Mouse (Mus musculus) liver, embryonic 15.5 days (tissue): ENCODE results near the gene Fam120a. TPM values are rescaled to one million over a fixed set of nuclear protein-coding genes. Genes with fewer than 3 reads are reported as not detected.

Source experiments
- ATAC-seq: fragments of 200-750 bp; cut with Nextera tagmentation; 2 replicates; pipeline ENCODE4 v1.8.0; 2017; ENCODE audit warnings: moderate number of reproducible peaks, mild to moderate bottlenecking, moderate library complexity; ENCODE audit not compliant: insufficient read depth
- H3K27ac ChIP-seq: fragments of 300-500 bp; sonication (generic); replicated peaks from 2 replicates; pipeline ENCODE4 v1.5.1; 2015; ENCODE audit warnings: mild to moderate bottlenecking, inconsistent platforms
- H3K27me3 ChIP-seq: fragments of 300-500 bp; sonication (generic); 2 replicates; pipeline ENCODE4 v1.6.1; 2015; ENCODE audit warnings: mild to moderate bottlenecking, inconsistent platforms
- H3K36me3 ChIP-seq: fragments of 300-500 bp; sonication (generic); replicated peaks from 2 replicates; pipeline ENCODE4 v1.6.1; 2015; ENCODE audit warnings: moderate library complexity, mild to moderate bottlenecking, inconsistent platforms
- H3K4me1 ChIP-seq: fragments of 300-500 bp; sonication (generic); replicated peaks from 2 replicates; pipeline ENCODE4 v1.6.1; 2015; ENCODE audit warnings: inconsistent platforms
- H3K4me2 ChIP-seq: fragments of 300-500 bp; sonication (generic); 2 replicates; pipeline ENCODE4 v1.6.1; 2015; ENCODE audit warnings: moderate library complexity, mild to moderate bottlenecking, inconsistent platforms
- H3K4me3 ChIP-seq: fragments of 300-500 bp; sonication (generic); replicated peaks from 2 replicates; pipeline ENCODE4 v1.5.1; 2015; ENCODE audit warnings: mild to moderate bottlenecking, inconsistent platforms
- H3K9ac ChIP-seq: fragments of 300-500 bp; sonication (generic); 2 replicates; pipeline ENCODE4 v1.6.1; 2015; ENCODE audit warnings: moderate library complexity, mild to moderate bottlenecking, inconsistent platforms
- H3K9me3 ChIP-seq: fragments of 300-500 bp; sonication (generic); replicated peaks from 2 replicates; pipeline ENCODE4 v1.6.1; 2016; ENCODE audit warnings: inconsistent platforms
- WGBS: fragments of 180-500 bp; shearing (Covaris S2); methylation state at CpG from one replicate; pipeline ENCODE4 v1.1.7; 2015; ENCODE audit warnings: mixed read lengths; ENCODE audit not compliant: insufficient replicate concordance; 5-methylcytosine and 5-hydroxymethylcytosine counted together
- polyA plus RNA-seq: library from polyadenylated mRNA; unstranded; fragments of >200 nt; fragmentation: Nextera tagmentation; extraction: Ambion mirVana; gene quantifications from 2 replicates; pipeline ENCODE4 v1.2.1, GENCODE M21; 2015

Fam120a gene
- polyA plus RNA-seq, 1 experiment from 2014 or later = 13.3 TPM

GRCm38 (mm10) chr13:48913141-48913540, 54.7 kb downstream of the Fam120a start:
- no peak overlapping the region for H3K9ac ChIP-seq
- 83% methylated on average over 3 of the region's 3 CpGs for WGBS
- peaks cover 87% of the 10 kb centered on the region for H3K36me3 ChIP-seq
- ATAC-seq = no peak
- no peaks in the 10 kb centered on the region for H3K9me3 ChIP-seq
- no peak overlapping the region for H3K4me2 ChIP-seq
- H3K4me1 ChIP-seq = no peaks in the 10 kb centered on the region; the same call in 1 of the 2 replicates
- H3K27ac ChIP-seq = no peak overlapping the region
- H3K4me3 ChIP-seq = no peak overlapping the region
- H3K27me3 ChIP-seq = no peaks in the 10 kb centered on the region

- H3K4me2 ChIP-seq = no peak overlapping the region
- H3K27ac ChIP-seq = no peak overlapping the region; the same call in 1 of the 2 replicates
- 72% methylated on average over 7 of the region's 7 CpGs for WGBS
- no peak overlapping the region for H3K9ac ChIP-seq
- H3K27me3 ChIP-seq = no peaks in the 10 kb centered on the region
- no peak for ATAC-seq
- H3K4me1 ChIP-seq = no peaks in the 10 kb centered on the region; the same call in 1 of the 2 replicates
- peaks cover 92% of the 10 kb centered on the region for H3K36me3 ChIP-seq
- H3K4me3 ChIP-seq = no peak overlapping the region
- H3K9me3 ChIP-seq = no peaks in the 10 kb centered on the region
Observed at GRCm38 (mm10) chr13:48911426-48911825, 56.4 kb downstream of the Fam120a start.

DNA sequence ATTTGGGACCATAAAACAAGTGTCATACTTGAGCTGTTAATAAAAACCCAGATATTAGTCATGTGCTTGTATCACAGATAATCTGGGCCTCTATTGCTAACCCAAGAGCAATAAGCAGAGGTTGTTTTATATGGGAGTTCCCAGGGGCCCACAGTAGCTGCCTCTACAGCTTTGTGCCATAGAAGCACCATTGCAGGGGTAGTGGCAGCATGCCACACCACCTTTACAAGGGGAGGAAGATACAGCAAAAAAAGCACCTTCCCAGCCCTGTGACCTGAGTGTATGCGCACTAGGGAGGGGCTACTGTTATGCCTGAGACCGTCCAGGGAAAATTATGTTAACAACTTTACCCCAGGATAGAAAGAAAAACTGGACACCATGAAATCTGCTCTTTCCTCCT, 62.4 kb downstream of the Fam120a start:
- Histone ChIP-seq H3K9me3 (no peaks in the 10 kb centered on the region), H3K4me1 (no peaks in the 10 kb centered on the region), H3K4me2 (no peak overlapping the region), H3K9ac (no peak overlapping the region), H3K36me3 (peaks cover 94% of the 10 kb centered on the region), H3K27ac (no peak overlapping the region), H3K27me3 (no peaks in the 10 kb centered on the region), H3K4me3 (no peak overlapping the region)
- no peak for ATAC-seq
- WGBS = 80% methylated on average over 2 of the region's 2 CpGs

DNA sequence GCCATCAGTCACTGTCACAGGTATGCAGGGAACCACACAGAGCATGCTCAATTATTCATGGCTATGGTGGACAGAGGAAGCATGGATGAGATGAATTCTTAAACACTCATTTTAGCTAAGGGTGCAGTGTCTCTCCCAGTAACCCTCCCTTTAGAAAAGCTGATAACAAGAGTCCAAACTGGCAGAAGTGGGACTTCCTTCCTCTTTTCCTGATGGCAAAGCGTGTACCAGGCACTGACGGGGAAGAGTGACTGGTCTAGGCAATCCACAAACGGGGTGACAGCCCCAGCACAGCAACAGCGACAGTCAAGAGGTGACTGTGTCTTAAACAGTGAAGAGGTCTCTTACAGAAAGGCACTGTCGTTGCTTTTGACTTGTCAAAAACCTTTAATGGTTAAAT, 72.4 kb downstream of the Fam120a start:
- peaks cover 87% of the 10 kb centered on the region for H3K36me3 ChIP-seq
- H3K9ac ChIP-seq = no peak overlapping the region
- ATAC-seq = no peak
- H3K9me3 ChIP-seq = no peaks in the 10 kb centered on the region
- no peak overlapping the region for H3K27ac ChIP-seq
- no peak overlapping the region for H3K4me3 ChIP-seq
- H3K27me3 ChIP-seq = no peaks in the 10 kb centered on the region
- no peak overlapping the region for H3K4me2 ChIP-seq
- no peaks in the 10 kb centered on the region for H3K4me1 ChIP-seq
- 52% methylated on average over 5 of the region's 5 CpGs for WGBS

GRCm38 (mm10) chr13:48890260-48890960, 77.4 kb downstream of the Fam120a start:
- Histone ChIP-seq H3K36me3 (peaks cover 96% of the 10 kb centered on the region), H3K4me2 (no peak overlapping the region), H3K9ac (no peak overlapping the region), H3K9me3 (no peaks in the 10 kb centered on the region), H3K27ac (peak overlapping the region; percentile 61), H3K4me3 (no peak overlapping the region), H3K27me3 (no peaks in the 10 kb centered on the region), H3K4me1 (no peaks in the 10 kb centered on the region)
- ATAC-seq = peak; percentile 78
- 62% methylated on average over 4 of the region's 4 CpGs for WGBS

GRCm38 (mm10) chr13:48878534-48878933, 89.3 kb downstream of the Fam120a start:
- Histone ChIP-seq H3K9ac (peak overlapping the region; percentile 62), H3K4me2 (peak overlapping the region; percentile 87), H3K36me3 (peaks cover 30% of the 10 kb centered on the region), H3K4me3 (peak overlapping the region; percentile 59), H3K27ac (peak overlapping the region; percentile 82), H3K4me1 (peaks cover 12% of the 10 kb centered on the region), H3K9me3 (no peaks in the 10 kb centered on the region), H3K27me3 (no peaks in the 10 kb centered on the region)
- peak; percentile 96 for ATAC-seq
- under 1% methylated on average over 36 of the region's 36 CpGs for WGBS

DNA sequence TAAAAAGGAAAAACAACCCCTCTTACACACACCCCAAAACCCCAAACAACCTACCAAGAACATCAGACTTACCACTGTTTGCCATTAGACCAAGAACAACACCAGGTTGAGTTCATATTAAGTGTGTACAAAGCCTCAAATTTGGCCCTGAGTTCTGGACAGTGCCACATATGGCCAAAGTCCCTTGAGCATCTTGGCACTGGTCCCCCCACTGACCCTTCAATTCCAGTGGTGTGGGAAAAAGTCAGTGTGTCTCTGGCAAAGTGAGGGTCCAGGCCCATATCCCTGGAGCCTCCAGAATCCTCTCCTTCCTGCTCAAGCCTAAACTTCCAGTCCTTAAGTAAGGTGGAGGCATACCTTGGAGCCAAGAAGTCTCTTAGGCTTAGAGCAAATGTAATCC, 90.0 kb downstream of the Fam120a start:
- no peaks in the 10 kb centered on the region for H3K9me3 ChIP-seq
- peak overlapping the region; percentile 87 for H3K4me2 ChIP-seq
- H3K9ac ChIP-seq = peak overlapping the region; percentile 62
- H3K27ac ChIP-seq = peak overlapping the region; percentile 82; the same call in 1 of the 2 replicates
- ATAC-seq = no peak
- H3K4me3 ChIP-seq = peak overlapping the region; percentile 59; the same call in 1 of the 2 replicates
- no peaks in the 10 kb centered on the region for H3K27me3 ChIP-seq
- H3K4me1 ChIP-seq = peaks cover 18% of the 10 kb centered on the region
- H3K36me3 ChIP-seq = peaks cover 24% of the 10 kb centered on the region

- Histone ChIP-seq H3K9ac (no peak overlapping the region), H3K4me1 (peaks cover 49% of the 10 kb centered on the region), H3K27me3 (no peaks in the 10 kb centered on the region), H3K27ac (no peak overlapping the region), H3K9me3 (no peaks in the 10 kb centered on the region), H3K4me3 (no peak overlapping the region), H3K4me2 (no peak overlapping the region), H3K36me3 (no peaks in the 10 kb centered on the region)
- WGBS = 62% methylated on average over 5 of the region's 5 CpGs
- no peak for ATAC-seq
Observed at GRCm38 (mm10) chr13:48872726-48873125, 95.1 kb downstream of the Fam120a start.

- peak overlapping the region; percentile 84 for H3K4me3 ChIP-seq
- peak overlapping the region; percentile 91 for H3K9ac ChIP-seq
- WGBS = 53% methylated on average over 7 of the region's 7 CpGs
- H3K36me3 ChIP-seq = no peaks in the 10 kb centered on the region
- no peaks in the 10 kb centered on the region for H3K27me3 ChIP-seq
- no peaks in the 10 kb centered on the region for H3K9me3 ChIP-seq
- peaks cover 48% of the 10 kb centered on the region for H3K4me1 ChIP-seq
- no peak for ATAC-seq
- no peak overlapping the region for H3K27ac ChIP-seq
- peak overlapping the region; percentile 93 for H3K4me2 ChIP-seq
Observed at GRCm38 (mm10) chr13:48871887-48872606, 95.8 kb downstream of the Fam120a start.

DNA sequence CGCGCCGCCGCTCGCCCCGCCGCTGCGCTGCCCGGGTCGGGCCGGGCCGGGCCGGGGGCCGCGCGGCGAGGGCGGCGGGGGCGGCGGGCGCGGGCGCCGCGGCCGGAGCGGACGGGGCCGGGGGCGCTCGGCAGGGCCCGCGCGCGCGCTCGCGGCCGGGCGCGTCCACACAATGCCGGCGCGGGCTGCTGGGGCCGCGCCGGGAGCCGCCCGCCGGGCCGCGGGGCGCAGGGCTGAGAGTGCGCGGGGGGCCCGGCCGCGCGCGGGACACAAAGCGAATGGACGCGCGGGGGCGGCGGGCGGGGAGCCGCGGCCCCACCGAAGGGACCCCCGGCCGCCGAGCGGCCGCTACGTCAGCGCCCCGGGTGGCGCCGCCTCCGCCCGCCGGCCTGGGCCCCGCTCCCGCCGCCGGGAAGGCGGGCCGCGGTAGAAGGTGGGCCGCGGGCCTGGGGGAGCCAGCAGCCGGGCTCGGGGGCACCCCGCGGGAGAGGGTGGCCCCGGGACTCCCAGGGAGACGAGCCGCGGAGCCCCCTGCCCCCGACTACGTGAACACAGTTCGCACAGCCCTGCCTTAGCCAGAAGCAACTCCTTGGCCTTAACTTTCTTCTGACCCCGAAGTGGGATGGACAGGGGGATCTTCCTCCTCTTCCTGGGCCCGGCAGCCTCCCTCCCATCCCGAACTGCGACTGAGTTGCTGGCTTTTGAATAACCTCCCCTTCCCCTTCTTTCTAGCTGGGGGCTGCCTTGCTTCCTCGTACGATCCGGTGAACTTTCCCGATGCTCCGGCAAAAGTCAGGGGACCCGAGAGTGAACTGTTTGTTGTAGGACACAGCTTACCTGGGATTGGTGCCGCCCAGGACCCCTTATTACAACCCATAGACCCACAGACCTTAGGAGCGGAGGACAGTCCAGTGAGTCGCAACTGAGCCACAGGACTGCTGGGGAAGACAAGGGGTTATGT, 96.8 kb downstream of the Fam120a start, which contains the start of gene Phf2:
Phf2 (minus strand) TSS at position 349 of the 961 bp plus-strand sequence.
- ATAC-seq = peak; percentile 42
- peak within 1 kb of the TSS; percentile 93 for H3K4me2 ChIP-seq
- H3K4me1 ChIP-seq = peaks cover 56% of the 10 kb centered on the region
- no peaks in the 10 kb centered on the region for H3K9me3 ChIP-seq
- peak within 1 kb of the TSS; percentile 82 for H3K27ac ChIP-seq
- WGBS = under 1% methylated on average over 101 of the region's 117 CpGs
- H3K4me3 ChIP-seq = peak within 1 kb of the TSS; percentile 84
- H3K36me3 ChIP-seq = no peaks in the 10 kb centered on the region
- H3K27me3 ChIP-seq = no peaks in the 10 kb centered on the region
- H3K9ac ChIP-seq = peak within 1 kb of the TSS; percentile 91
